Mouse (Mus musculus) gastrocnemius, postnatal 14 days (tissue): ENCODE results near the gene 1700029F12Rik. TPM values are rescaled to one million over a fixed set of nuclear protein-coding genes. Genes with fewer than 3 reads are reported as not detected.
"Not testable (repeated sequence)": the region's sequence is repeated elsewhere in the genome, so short reads cannot be mapped to it uniquely, and the experiment has no call there.

ENCODE experiments used
- DNase-seq: peaks from one replicate; pipeline ENCODE4 v3.0.0; 2021; ENCODE audit warnings: mixed read lengths
- intact Hi-C: fragments of 180-260 bp; cut with DNase I; formaldehyde crosslinking; loops from one replicate; pipeline ENCODE4 v1.15.1; 2025; ENCODE audit warnings: low total_unique reads
- long read RNA-seq, 2 experiments: library from polyadenylated mRNA; stranded (forward); transcript quantifications; one replicate each; pipeline ENCODE4 v2.0.0; 2021
- total RNA-seq, 2 experiments: library from RNA; stranded (reverse); gene quantifications; 2 replicates each; pipeline ENCODE4 v1.2.3; 2021

The 1700029F12Rik gene
- not detected for total RNA-seq
- long read RNA-seq, experiment 1 = 0 reads
- long read RNA-seq, experiment 2 = 0 reads

DNA sequence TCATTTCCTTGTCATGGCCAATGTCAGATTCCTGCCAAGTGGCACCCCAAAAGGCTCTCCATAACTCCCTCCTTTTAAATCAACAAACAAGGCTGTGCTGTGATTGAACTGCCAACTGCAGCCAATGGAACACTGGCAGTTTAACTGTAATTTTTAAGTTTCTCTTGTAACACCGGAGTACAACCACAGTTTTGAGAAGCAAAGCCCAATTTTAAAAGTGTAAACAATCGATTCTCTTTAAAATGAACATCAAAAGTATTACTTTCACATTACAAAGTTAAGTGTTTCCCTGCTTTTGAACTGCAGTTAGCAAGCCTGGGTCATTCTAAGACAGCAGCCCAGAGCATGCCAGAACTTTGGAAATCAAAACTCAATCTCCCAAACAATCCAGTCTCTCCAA, at the start of gene 1700029F12Rik:
TSS of gene 1700029F12Rik (minus strand) at position 101 of the 400 bp plus-strand sequence.
- intact Hi-C loops = no loop called here
- DNase-seq = no peak

DNA sequence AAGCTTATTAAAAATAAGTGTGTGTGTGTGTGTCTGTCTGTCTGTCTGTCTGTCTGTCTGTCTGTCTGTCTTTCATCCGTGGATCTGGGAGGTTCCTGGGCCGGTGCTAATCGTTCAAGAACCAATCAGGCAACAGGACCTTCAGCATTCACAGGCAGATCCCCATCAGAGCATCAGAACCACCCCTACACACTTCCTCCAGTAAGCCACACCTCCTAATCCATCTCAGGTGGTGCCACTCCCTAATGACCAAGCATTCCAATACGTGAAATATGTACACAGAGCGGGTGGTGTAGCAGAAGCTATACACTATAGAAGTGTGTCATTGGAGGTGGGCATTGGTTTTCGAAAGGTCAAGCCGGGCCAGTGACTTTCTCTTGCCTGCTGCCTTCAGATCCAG, 48.3 kb upstream of the 1700029F12Rik start:
- intact Hi-C loops = no loop called here

DNA sequence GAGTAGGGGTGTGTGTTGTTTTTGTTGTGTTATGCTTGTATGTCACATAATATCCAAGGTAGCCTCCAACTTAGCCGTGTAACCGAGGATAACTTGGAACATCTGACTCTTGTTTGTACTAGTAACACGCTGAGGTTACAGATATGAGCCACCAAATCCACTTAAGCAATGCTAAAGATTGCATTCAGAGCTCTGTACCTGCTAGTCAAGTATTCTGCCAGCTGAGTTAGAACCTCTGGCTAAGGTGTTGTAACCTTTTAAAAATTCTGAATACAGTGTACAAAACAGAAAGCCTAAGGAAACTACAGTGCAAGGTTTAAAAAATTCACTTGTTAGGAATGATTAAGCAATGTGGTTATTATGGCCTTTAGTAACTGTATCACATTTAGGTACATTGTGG, 46.5 kb upstream of the 1700029F12Rik start:
- intact Hi-C loops = no loop called here
- DNase-seq = no peak

More for the DNA sequence above, 48.3 kb upstream of the 1700029F12Rik start:
- DNase-seq = no peak

DNA sequence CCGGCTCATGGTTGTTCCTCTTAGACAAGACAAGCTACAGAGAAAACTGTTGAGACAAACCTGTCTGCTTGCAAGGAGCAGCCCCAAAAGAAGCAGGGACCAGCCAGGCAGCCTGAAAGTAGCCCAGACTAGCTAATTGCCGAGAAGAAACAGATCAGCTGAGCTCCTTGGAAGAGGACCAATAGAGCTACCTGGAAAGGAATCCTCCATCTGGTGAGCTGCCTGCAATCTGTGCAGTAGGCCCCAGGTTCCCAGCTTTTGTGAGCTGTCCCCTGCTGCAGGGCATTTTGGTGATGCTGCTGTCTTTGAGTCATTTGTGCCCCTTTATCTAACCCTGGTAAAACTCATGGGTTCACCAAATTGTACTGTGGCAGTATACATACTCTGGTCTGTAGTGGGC, 46.0 kb upstream of the 1700029F12Rik start:
- intact Hi-C loops = no loop called here
- no peak for DNase-seq

DNA sequence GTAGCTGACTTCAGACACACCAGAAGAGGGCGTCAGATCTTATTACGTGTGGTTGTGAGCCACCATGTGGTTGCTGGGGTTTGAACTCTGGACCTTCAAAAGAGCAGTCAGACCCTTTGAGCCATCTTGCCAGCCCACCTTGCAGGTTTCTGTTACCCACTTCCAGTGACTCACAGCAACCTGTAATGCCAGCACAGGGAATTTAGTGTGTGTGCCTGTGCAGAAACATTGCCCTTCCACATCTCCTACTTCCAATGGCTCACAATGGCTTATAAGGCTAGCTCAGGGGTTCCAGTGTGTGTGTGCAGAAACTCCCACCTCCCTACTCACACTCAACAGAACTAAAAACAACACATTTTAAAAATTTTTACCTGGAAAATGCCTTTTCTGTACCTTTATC, 43.4 kb upstream of the 1700029F12Rik start:
- intact Hi-C loops = no loop called here
- DNase-seq = no peak

DNA sequence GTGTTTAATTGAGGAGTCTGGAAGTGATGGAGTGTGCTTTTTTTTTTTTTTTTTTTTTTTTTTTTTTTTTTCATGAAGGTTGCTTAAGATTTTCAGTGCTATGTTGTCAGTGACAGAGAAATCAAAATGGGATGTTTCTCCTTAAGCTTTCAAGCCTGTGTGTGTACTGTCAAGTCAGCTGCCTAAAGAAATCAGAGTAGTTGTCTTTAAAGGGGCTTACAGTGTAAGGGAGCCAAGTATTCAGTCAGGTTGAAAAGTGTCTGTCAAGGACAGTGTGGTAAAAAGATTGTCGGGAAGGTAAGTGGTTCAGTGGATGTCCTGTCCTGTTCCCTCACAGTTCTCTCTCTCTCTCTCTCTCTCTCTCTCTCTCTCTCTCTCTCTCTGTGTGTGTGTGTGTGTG, 39.3 kb upstream of the 1700029F12Rik start:
- no peak for DNase-seq
- intact Hi-C loops = no loop called here

DNA sequence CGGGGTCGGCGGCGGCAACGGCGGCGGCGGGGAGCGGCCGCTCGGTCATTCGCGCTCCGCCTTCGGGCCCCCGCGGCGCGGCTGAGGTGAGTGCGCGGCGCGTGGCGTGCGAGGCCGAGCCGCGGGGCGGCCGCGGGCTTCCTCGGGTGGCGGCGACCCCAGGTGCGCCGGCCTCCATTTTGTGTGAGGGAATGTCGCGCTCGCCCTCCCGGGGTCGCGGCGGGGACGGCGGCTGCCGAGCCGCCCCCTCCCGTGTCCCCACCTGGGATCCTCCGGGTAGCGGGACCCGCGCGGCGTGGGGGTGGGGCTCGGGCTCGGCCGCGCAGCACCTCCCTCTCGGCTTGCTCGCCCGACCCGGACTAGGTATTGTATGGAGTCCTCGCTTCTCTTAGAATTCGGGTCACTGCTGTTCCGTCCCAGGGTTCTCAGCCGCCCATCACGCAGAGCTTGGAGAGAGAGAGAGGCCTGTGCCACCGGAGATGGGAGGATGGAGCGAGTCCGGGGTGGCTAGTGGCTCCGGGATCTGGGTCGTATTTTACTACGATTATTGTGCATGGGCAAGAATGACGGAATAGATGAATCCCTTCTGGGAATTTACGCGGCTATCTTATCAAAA, 37.6 kb upstream of the 1700029F12Rik start:
- no peak for DNase-seq

DNA sequence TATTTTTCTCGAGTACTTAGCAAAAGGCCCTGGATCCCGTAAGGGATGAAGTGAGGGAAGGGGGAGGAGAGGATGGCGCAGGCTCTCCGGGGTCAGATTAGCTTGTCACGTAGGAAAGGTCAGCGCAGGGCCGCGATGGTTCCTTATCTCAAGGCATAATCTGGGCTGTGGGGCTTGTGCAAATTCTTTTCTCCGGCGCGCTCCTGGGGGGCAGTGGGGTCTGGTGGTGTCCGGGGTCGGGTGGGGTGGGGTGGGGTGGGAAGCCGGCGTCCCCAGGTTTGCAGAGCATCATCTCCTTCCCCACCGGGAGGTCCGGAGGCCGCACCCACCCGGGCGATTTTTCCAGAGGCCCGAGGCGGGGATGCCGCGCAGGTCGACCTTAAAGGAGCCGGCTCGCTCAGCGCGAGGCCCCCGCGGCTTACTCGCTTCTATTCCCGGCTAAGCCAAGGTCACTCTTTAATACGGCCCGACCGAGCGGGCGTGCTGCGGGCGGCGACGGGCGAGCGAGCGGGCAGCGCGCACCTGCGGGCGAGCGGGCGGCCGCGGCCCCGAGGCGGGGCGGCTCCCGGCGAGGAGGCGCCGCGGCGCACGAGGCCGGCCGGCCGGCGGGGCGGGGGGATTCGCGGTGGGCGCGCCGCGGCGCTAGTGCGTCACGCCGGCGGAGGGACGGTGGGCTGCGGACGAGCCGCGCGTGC, 36.9 kb upstream of the 1700029F12Rik start:
- DNase-seq = no peak
- intact Hi-C loops = no loop called here

More for the DNA sequence above, 37.6 kb upstream of the 1700029F12Rik start:
- intact Hi-C loops = no loop called here

DNA sequence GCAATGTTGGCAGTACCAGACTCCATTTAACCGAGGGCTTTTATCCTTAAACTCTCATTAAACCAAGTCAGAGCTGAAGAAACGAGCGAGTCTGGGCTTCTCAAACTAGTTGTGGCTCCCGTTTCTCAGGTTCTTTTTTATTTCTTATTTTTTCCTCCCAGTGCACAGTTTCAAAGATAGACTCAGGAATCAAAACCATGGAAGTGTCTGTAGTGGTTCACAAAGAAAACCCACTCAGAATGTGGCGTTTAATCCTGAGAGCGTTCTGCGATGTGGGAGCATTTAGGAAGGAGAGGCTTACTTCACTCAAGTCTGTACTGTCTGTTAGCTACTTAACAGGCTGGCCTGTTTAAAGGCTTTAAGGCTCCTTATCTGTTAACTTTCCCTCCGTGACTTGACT, 34.0 kb upstream of the 1700029F12Rik start:
- intact Hi-C loops = no loop called here
- no peak for DNase-seq

DNA sequence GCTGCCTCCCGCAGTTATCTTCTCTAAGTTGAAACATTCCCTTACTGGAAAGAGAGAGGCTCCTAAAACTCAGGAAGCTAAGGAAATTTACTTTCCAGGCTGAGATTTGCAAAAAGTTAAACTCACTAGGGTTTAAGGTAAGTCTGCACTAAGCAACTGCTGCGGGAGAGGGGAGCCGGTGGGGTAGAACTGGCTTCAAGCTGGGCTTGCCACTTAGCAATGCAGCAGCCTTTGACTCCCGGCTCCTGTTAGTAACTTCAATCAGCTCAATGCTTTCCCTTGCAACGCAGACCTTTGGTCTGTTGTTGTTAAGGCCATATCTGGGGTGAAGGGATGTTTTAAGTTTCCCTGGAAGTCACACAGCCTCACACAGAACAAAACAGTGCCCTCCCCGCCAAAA, 33.5 kb upstream of the 1700029F12Rik start:
- intact Hi-C loops = no loop called here
- DNase-seq = no peak

DNA sequence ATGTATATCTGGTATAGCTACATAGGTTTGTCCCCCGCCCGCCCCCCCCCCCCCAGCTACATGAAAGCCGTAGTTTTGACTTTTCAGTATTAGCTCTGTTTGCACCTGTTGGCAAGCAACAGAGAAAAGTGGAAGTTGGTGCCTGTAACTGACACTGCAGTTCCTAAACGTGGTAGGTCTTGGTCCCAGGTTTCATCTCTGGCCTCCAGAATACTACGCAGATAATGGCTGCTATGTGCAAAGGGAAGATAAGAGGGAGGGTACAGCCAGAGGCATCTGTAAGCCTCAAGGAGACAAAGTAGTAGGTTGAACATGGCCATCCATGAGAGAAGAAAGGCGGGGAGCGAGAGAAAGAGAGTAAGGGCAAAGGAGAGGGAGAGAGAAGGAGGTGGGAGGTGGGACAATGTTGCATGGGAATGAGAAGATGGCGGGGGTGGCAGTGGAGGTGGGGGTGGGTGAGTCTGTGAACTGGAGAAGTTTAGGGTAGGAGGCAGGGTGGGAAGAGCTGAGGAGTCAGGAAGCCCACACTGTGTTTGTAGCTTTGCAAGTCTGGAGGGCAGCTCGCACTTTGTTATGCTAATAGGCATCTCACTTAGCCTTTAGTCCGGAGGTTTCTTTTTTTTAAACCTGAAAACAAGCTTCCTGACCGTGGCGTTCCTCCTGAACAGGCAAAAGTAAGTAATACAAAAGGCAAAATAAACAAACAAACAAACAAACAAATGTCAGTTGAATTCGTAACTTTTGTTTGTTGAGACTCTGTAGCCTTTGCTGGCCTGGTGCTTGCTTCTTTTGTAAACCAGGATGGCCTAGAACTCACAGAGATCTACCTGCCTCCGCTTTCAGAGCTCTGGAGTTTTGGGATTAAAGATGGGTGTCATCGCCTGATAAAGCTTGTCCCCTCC, 32.7 kb upstream of the 1700029F12Rik start, which contains the start of gene Fam169a:
TSS of gene Fam169a (plus strand) at position 638 of the 902 bp plus-strand sequence.
- DNase-seq = no peak
- intact Hi-C loops = no loop called here

DNA sequence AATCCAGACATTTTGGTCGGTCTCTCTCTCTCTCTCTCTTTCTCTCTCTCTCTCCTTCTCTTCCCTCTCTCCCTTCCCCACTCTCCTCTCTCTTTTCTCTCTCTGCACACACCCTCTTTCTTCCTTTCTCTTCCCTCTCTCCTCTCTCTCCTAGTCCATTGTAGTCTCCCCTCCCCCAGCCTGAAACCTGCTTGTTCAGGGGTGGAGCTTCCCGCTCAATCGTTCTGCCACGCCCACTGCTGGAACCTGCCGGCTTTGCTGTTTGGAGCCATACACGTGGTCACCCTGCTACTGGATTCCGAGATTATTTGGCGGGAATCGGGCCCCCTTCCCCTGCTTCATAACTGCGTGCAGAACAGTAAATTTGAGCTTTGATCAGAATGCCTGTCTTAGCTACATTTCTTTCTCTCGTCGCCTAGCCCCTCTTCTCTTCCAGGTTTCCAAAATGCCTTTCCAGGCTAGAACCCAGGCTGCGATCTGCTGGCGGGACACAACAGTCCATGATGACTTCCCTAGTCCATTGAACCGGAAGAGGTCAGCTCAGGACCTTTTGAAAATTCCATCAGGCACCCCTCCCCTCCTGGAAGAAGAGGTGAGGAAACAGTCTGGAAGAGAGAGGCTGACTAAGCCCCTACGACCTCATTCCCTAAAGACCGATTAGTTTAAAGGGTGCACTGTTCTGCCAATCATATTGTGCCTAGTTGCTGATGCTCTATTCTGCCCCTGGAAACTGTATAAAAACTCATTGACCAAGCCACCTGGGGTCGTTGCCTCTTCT, 30.9 kb upstream of the 1700029F12Rik start:
- intact Hi-C loops, DNase-seq: not testable (repeated sequence)

DNA sequence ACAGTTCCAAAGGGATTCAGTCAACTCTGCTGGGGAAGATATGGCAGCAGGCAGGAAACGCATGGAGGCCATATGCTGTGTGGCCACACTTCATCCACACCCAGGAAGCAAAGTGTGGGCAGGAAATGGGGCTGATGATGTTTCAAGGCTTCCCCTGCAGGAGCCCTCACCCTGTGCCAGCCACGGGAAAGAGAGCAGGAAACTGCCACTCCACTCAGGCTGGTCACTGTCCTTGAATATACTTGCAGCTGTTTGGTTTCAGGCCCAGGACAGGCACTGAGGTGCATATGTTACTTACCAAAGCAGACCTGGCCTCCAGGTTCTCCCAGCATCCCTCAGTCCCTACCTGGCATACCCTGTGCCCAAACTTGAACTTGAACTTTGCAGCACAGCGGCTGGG, 30.3 kb upstream of the 1700029F12Rik start:
- no peak for DNase-seq
- intact Hi-C loops = no loop called here

DNA sequence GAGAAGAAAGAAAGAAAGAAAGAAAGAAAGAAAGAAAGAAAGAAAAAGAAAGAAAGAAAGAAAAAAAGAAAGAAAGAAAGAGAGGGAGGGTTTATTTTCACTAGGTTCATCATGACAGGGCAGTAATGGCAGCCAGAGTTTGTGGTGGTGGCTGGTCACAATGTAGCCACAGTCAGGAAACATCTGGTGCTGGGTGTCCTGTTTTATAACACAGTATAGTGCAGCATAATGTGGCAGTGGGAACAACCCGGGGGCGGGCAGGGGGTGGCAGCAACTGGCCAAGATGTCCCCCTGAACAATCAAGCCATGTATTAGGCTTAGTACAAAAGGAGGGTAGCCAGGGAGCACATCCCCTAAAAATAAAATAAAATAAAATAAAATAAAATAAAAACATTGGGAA, 29.3 kb upstream of the 1700029F12Rik start:
- no peak for DNase-seq
- intact Hi-C loops = no loop called here

DNA sequence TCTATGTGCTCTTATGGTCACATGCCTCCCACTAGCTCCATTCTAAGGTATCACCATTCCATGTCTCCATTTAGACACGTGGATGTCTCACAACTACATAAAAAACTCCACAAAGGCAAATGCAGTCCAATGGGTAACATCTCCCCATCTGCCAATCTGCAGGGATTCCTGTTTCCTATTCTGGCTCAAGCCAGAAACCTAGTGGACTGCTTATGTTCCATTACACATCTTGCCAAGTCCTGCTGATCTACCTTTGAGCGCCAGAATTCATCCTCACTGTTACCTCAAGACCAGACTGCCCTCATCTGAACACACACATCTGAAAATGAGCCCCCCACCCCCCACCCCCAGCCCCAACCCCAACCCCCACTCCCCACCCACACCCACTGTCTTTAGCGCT, 28.0 kb upstream of the 1700029F12Rik start:
- intact Hi-C loops = no loop called here

DNA sequence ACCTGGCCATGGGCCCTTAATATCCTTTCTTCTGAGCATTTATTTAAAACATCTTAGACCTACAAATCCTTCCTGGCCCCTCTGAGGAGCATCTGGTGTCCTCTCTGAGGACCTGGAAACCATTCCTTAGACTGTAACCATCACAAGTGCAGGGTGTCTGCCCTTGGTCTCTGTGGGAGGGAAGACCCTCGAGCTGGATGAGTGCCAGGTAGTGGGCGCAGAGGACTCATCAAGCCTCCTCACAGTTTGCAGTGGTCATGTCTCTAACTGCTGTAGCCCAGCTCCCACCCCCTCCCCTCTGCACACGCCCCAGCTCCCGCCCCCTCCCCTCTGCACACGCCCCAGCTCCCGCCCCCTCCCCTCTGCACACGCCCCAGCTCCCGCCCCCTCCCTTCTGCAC, 26.2 kb upstream of the 1700029F12Rik start:
- intact Hi-C loops = no loop called here
- DNase-seq = no peak

More for the DNA sequence above, 28.0 kb upstream of the 1700029F12Rik start:
- no peak for DNase-seq

DNA sequence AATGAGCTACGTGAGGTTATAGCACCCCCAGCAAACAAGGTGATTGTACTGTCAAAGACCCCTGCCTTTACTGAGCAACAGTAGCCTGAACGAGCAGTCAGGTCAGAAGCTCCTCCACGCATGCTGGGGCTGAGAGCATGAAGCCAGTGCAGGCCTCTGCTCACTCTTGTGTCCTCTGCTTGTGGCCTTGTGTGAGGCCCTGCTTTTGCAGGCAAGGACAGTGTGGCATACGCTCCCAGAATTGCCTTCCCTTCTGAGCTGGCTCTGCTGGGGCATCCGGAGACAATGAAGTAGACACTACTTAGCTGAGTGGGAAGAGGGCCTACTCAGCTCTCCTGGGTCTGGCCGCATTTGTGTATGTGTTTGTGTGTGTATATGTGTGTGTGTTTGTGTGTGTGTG, 25.6 kb upstream of the 1700029F12Rik start:
- intact Hi-C loops = loop anchor here (10.0 kb wide), 1 partner anchor 205 kb away; no protein-coding TSS in a partner anchor
- DNase-seq = no peak

DNA sequence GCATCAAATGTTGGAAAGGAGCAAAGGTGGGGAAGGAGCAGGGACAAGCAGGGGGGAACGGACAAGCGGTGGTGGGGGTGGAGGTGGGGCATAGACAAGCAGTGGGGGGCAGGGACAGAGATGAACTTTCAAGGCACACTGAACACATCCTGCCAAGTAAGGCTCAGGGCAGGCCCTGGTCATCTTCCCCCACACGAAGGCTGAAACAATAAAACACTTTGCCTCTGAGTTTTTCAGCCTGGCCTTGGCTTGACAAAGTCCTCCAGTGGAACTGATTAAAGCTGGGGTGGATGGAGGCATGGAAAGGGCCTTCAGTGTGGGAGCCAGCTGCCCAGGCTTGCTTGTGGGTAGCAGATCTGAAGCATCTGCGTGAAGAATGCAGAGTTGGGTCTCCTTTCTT, 23.7 kb upstream of the 1700029F12Rik start:
- intact Hi-C loops = loop anchor here (10.0 kb wide), 1 partner anchor 203 kb away; no protein-coding TSS in a partner anchor
- no peak for DNase-seq

DNA sequence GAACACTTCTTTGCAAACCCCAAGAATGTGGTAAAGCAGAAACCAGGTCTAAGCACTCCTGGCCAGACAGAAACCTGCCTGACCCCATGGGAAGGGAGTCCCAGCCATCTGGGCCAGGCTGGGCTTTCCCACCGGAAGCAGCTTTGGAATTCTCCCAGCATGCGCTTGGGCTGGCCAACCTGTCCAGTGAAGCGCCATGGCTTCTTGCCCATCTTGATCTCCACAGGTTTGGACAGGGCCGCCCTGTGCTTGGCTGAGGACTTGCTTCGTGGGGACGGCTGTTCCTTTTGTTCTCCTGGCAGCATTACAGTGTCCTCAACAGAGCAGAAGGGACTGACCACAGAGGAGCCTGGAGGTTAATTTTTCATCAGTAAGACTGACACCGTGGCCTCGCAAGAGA, 19.7 kb upstream of the 1700029F12Rik start:
- DNase-seq = no peak
- intact Hi-C loops = loop anchor here (10.0 kb wide), 1 partner anchor 199 kb away; no protein-coding TSS in a partner anchor
